Mouse (Mus musculus) midbrain, embryonic 12.5 days (tissue): Measurements from ENCODE around the gene Insyn1. TPM values are rescaled to one million over a fixed set of nuclear protein-coding genes. Genes with fewer than 3 reads are reported as not detected.
A peak's percentile ranks its signal among the peaks of the same experiment; 100 is the strongest.

ENCODE experiments used
- ATAC-seq: fragments of 200-750 bp; cut with Nextera tagmentation; 2 replicates; pipeline ENCODE4 v1.8.0; 2017; ENCODE audit warnings: low read depth, moderate TSS enrichment, moderate library complexity; ENCODE audit not compliant: low FRiP score
- H3K27ac ChIP-seq: fragments of 300-500 bp; sonication (generic); replicated peaks from 2 replicates; pipeline ENCODE4 v1.5.1; 2016; ENCODE audit warnings: mild to moderate bottlenecking
- H3K27me3 ChIP-seq: fragments of 300-500 bp; sonication (generic); 2 replicates; pipeline ENCODE4 v1.6.1; 2016; ENCODE audit warnings: mild to moderate bottlenecking
- H3K36me3 ChIP-seq: fragments of 300-500 bp; sonication (generic); 2 replicates; pipeline ENCODE4 v1.6.1; 2016
- H3K4me1 ChIP-seq: fragments of 300-500 bp; sonication (generic); 2 replicates; pipeline ENCODE4 v1.6.1; 2016
- H3K4me2 ChIP-seq: fragments of 300-500 bp; sonication (generic); replicated peaks from 2 replicates; pipeline ENCODE4 v1.6.1; 2016; ENCODE audit warnings: mild to moderate bottlenecking, moderate library complexity
- H3K4me3 ChIP-seq: fragments of 300-500 bp; sonication (generic); 2 replicates; pipeline ENCODE4 v1.5.1; 2016; ENCODE audit warnings: mild to moderate bottlenecking
- H3K9ac ChIP-seq: fragments of 300-500 bp; sonication (generic); replicated peaks from 2 replicates; pipeline ENCODE4 v1.6.1; 2016; ENCODE audit warnings: mild to moderate bottlenecking, moderate library complexity
- H3K9me3 ChIP-seq: fragments of 300-500 bp; sonication (generic); 2 replicates; pipeline ENCODE4 v1.6.1; 2016; ENCODE audit warnings: mild to moderate bottlenecking
- WGBS: fragments of 180-500 bp; shearing (Covaris S2); methylation state at CpG from one replicate; pipeline ENCODE4 v1.1.7; 2016; 5-methylcytosine and 5-hydroxymethylcytosine counted together
- polyA plus RNA-seq: library from polyadenylated mRNA; unstranded; fragments of >200 nt; fragmentation: Nextera tagmentation; extraction: Ambion mirVana; gene quantifications from 2 replicates; pipeline ENCODE4 v1.2.1, GENCODE M21; 2016

Gene Insyn1
- polyA plus RNA-seq, 1 experiment from 2014 or later, result 3.5 TPM

DNA sequence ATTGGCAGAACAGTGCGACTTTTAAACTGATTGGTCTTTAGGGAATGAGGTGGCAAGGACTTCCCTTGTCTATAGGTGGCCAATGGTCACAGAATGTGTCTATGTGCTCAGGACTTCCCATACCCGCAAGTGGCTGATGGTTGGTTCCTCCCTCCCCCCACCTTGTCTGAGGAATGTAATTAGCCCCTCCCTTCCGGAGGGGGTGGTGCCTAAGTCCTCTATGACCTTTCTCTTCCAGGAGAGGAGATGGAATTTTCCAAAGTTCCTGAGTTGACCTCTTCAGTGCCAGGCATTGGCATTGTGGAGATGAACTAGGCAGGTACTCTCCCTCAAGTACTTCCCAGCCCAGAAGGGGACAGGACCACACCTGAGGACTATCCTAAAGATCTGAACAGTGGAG lies 33.5 kb upstream of the Insyn1 start:
- Histone ChIP-seq H3K27ac (no peak overlapping the region), H3K4me2 (no peak overlapping the region), H3K4me3 (no peak overlapping the region), H3K4me1 (peaks cover 36% of the 10 kb centered on the region), H3K27me3 (peaks cover 7% of the 10 kb centered on the region; the same call in 1 of the 2 replicates), H3K9me3 (no peaks in the 10 kb centered on the region), H3K36me3 (no peaks in the 10 kb centered on the region), H3K9ac (no peak overlapping the region)
- WGBS, result 49% methylated on average over 3 of the region's 3 CpGs
- no peak for ATAC-seq

DNA sequence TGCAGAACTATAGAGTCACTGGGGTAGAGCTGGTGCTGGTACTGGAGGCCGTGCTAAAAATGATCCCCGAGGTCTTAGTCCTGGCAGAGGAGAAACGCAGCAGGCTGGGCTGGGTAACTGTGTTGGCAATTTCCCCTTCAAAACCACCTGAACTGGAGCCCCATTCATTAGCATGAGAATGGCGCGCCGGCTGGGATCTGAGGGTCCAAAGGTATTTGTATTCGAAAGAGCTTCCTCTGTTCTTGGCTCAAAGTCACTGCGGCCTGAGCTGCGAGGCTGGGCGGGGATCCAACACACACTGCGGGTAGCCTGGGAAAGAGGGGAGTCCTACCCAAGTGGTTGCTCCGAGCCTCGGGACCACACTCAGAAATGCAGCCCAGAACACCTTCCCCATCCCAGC lies 32.6 kb upstream of the Insyn1 start:
- Histone ChIP-seq H3K4me2 (peak overlapping the region; percentile 30), H3K9me3 (no peaks in the 10 kb centered on the region), H3K4me1 (peaks cover 36% of the 10 kb centered on the region), H3K9ac (no peak overlapping the region), H3K4me3 (no peak overlapping the region), H3K36me3 (no peaks in the 10 kb centered on the region), H3K27ac (peak overlapping the region; percentile 52), H3K27me3 (peaks cover 7% of the 10 kb centered on the region; the same call in 1 of the 2 replicates)
- ATAC-seq, result no peak
- 6% methylated on average over 13 of the region's 13 CpGs for WGBS

DNA sequence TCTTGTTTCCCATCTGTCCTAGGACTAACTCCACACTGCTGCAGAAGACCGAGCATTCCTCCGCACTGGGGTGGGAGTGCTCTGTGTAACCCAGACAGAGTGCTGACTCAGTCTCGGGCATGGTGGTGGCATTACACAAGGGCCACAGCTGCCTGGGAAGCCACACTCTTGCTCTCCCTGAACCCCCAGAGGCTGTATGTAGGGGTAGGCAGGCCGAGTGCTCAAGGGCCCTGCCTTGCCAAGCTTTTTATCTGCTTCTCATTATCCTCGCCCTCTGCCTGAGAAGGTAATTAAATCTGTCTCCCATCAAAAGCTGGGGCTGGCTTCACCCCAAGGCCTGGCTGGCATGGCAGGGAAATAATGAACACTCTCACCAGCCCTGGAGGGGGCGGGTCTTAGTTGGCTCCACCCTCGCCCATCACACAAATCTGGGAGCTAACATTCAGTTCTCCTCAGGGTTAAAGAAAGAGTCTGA lies 30.9 kb upstream of the Insyn1 start:
- ATAC-seq, result peak; percentile 63
- WGBS, result 64% methylated on average over 7 of the region's 7 CpGs
- H3K4me2 ChIP-seq, result no peak overlapping the region
- peaks cover 36% of the 10 kb centered on the region for H3K4me1 ChIP-seq
- peaks cover 7% of the 10 kb centered on the region; the same call in 1 of the 2 replicates for H3K27me3 ChIP-seq
- H3K9me3 ChIP-seq, result no peaks in the 10 kb centered on the region
- H3K9ac ChIP-seq, result no peak overlapping the region
- H3K36me3 ChIP-seq, result no peaks in the 10 kb centered on the region
- no peak overlapping the region for H3K4me3 ChIP-seq
- H3K27ac ChIP-seq, result no peak overlapping the region; the same call in 1 of the 2 replicates

DNA sequence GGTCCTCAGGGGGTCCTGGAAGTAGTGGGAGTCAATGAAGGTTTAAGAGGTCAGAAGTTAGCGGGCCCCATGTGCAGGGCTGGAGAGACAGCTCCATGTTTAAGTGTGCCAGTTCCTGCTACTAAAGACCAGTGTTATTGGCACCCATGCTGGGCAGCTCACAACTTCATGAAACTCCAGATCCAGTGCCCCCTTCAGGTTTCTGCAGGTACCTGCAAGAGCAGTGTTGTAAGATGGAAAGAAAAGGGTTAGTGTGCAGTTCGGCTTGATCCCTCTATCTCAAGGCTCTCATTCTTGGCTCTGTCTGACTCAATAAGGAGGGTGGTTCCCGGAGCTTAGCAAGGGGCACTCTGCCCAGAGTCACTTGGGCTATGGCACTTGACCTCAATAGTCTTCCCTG lies 30.1 kb upstream of the Insyn1 start:
- Histone ChIP-seq H3K4me2 (no peak overlapping the region), H3K9ac (no peak overlapping the region), H3K9me3 (no peaks in the 10 kb centered on the region), H3K36me3 (no peaks in the 10 kb centered on the region), H3K27ac (no peak overlapping the region), H3K4me3 (no peak overlapping the region), H3K27me3 (peaks cover 7% of the 10 kb centered on the region; the same call in 1 of the 2 replicates), H3K4me1 (peaks cover 36% of the 10 kb centered on the region)
- no peak for ATAC-seq
- 87% methylated on average over 3 of the region's 3 CpGs for WGBS

DNA sequence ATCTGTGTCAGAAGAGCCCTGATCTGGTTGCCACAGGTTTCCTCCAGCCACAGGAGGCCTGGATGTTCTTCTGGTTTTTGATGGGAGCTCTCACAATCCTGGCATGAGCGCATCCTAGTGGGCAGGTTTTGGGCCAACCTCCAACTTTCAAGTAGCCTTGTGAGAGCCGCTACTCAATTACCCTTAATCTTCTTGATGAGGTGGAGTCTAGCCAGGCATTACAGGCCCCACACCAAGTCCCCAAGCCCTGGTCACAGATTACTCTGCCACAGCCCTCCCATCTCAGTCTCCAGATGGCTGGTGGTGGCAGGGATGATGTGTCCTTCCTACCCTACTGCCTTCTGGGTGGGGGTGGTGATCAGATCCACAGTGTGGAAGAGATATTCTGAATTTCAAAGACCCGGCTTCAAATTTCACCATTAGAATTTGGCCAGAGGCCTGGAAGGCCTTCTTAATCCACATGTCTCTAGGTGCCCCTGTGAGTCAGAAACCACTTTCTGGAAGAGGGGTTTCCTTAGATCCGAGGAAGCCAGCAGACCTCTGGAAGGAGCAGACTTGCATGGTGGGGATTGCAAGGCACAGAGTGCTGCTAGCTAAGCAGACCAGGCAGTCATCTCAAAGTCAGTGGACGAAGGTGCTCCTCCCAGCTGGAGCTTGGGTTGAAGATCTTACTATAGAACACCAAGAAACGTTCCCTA lies 29.4 kb upstream of the Insyn1 start:
- Histone ChIP-seq H3K9me3 (no peaks in the 10 kb centered on the region), H3K27me3 (peaks cover 7% of the 10 kb centered on the region; the same call in 1 of the 2 replicates), H3K4me2 (no peak overlapping the region), H3K4me1 (peaks cover 36% of the 10 kb centered on the region), H3K36me3 (no peaks in the 10 kb centered on the region), H3K27ac (no peak overlapping the region), H3K9ac (no peak overlapping the region), H3K4me3 (no peak overlapping the region)
- WGBS, result 79% methylated on average over 6 of the region's 6 CpGs
- no peak for ATAC-seq

DNA sequence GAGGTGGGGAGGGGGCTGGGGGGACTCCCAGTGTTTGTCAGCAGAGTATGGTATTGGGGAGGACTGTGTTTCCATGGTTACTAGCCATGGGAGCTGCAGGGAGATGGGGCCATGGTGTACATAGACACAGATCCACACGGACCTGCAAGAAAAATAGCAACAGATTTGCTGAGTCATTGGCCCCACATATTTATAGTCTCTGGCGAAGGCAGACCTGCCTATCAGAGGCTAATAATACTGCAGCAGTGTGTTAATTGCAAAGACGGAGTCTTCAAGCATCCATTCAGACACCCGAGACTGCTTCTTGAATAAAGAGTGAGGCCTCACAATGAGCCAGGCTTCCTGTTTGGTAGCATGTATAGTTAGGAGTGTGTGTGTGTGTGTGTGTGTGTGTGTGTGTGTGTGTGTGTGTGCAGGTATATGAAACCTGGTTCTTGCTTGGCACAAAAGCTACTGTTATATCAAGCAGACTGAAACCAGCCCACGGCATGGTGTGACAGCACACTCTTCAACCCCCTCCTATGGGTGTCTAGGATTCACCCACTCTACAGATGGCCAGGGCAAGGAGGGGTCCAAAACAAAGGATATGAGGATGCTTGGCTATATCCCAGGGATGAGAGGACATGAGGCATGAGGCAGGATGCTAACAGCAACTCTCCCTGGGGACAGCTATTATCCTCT lies 20.9 kb upstream of the Insyn1 start:
- H3K9ac ChIP-seq, result no peak overlapping the region
- no peaks in the 10 kb centered on the region; the same call in 1 of the 2 replicates for H3K27me3 ChIP-seq
- WGBS, result 75% methylated on average over 5 of the region's 5 CpGs
- H3K27ac ChIP-seq, result no peak overlapping the region
- no peaks in the 10 kb centered on the region for H3K36me3 ChIP-seq
- H3K4me3 ChIP-seq, result no peak overlapping the region
- no peaks in the 10 kb centered on the region for H3K9me3 ChIP-seq
- no peak overlapping the region for H3K4me2 ChIP-seq
- ATAC-seq, result no peak
- H3K4me1 ChIP-seq, result peaks cover 9% of the 10 kb centered on the region

DNA sequence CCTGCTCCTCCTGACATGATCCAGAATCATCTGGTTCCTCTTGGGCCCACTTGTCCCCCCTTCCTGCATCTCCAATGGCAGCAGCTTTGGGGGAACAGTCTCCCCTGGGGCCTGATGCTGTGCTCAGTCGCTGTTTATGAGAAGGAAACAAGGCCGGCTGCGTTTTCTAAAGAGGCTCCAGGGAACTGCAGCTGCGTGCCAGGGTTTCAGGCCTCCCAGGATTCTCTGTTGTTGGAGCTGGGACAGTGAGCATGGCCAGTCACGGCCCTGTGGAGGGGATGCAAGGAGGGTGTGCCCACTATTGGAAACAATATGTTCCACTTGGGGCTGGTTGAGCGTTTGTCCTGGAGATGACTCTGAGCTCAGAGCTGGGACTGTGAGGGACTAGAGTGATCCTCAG lies 17.9 kb upstream of the Insyn1 start:
- no peak overlapping the region for H3K9ac ChIP-seq
- 49% methylated on average over 6 of the region's 6 CpGs for WGBS
- no peak overlapping the region for H3K4me2 ChIP-seq
- no peaks in the 10 kb centered on the region for H3K9me3 ChIP-seq
- H3K27ac ChIP-seq, result no peak overlapping the region
- no peaks in the 10 kb centered on the region; the same call in 1 of the 2 replicates for H3K27me3 ChIP-seq
- no peak for ATAC-seq
- no peaks in the 10 kb centered on the region for H3K36me3 ChIP-seq
- no peak overlapping the region for H3K4me3 ChIP-seq
- peaks cover 15% of the 10 kb centered on the region for H3K4me1 ChIP-seq

DNA sequence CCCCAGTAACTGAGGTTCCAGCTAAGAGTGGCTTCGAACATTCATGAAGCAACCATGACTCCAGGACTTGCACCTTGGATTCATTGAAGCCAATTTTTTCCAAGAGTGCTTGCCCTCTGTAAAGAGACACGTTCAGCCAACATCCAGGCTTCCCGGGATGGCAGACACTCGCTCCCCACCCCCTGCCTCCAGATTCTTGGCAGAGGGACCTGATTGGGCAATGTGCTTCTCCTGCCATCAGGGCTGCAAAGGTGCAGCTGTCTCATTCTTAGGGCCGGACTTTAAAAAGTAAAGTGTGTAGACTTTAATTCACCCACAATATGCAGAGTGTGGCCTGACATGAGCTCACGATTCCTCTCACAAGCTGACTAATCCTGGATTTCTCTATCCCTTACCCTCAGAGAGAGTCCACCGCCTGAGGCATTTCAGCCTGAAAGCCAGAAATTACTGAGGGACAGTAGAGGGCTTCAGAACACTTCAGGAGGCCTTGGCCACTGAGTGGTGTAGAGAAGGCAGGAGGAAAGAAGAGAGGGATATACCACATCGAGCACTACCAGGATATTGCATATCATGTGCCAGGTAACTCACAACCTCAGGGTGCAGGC lies 15.1 kb upstream of the Insyn1 start:
- Histone ChIP-seq H3K4me2 (no peak overlapping the region), H3K4me3 (no peak overlapping the region), H3K9ac (no peak overlapping the region), H3K27me3 (peaks cover 7% of the 10 kb centered on the region), H3K4me1 (0 out of 2 replicates have a peak, but pooled peaks cover 10% of the 10 kb centered on the region), H3K27ac (no peak overlapping the region), H3K36me3 (no peaks in the 10 kb centered on the region), H3K9me3 (no peaks in the 10 kb centered on the region)
- ATAC-seq, result no peak
- WGBS, result 82% methylated on average over 8 of the region's 8 CpGs

DNA sequence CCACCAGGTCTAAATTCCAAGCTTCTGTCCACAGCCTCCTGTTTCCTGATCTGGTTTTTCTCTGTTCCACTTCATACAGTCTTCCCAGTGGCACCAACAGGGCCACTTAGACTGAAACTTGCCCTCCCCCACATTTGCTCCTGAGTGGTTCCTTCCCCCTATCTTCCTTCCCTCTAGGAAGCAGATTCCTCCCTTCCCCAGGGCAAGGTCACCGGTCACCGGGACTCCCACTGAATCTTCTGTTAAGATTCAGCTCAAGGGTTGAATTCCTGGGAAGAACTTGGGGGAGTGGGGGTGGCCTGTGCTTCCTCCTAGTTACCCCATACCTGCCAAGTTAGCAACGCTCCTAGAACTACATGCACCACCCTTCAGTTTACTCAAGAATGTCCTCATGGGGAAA lies 1.3 kb upstream of the Insyn1 start:
- WGBS, result 23% methylated on average over 3 of the region's 3 CpGs
- H3K27ac ChIP-seq, result no peak overlapping the region
- H3K9me3 ChIP-seq, result no peaks in the 10 kb centered on the region
- H3K4me1 ChIP-seq, result peaks cover 17% of the 10 kb centered on the region
- H3K4me2 ChIP-seq, result no peak overlapping the region
- no peak overlapping the region for H3K4me3 ChIP-seq
- ATAC-seq, result no peak
- H3K36me3 ChIP-seq, result no peaks in the 10 kb centered on the region
- peaks cover 64% of the 10 kb centered on the region for H3K27me3 ChIP-seq
- no peak overlapping the region for H3K9ac ChIP-seq

DNA sequence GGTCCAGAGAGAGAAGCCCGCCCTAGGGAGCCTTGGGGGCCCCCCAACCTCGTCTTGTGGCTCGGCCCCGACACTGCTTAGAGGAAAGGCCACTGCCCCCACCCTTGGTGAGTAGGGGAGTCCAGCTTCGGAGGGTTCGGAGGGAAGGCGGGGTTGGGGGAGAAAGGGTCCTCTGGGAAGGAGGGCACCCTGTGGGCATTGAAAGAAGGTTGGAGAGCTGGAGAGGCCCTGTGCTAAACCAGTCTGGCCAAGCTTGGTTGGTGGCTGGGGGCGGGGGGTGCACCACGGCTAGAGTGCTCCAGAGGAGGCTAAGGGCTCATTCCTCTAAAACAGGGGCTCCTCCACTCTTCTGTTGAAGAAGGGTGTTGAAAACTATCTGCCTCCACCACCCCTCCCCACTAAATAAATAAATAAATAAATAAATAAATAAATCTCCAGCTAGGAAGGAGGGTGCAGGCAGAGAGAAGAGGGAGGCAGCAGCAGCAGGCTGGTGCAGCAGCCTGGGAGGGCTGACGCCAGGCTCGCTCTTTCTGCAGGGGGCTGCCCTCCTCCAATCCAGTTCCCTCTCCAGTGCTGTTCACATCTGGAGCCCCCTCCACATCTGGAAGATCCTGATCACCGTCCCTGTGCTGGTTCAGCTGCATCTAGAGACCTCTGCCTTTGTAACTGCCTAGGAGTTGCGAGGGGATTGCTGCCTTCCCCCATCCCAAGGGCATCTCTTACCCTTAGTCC lies 896 bp downstream of the Insyn1 start:
- H3K9ac ChIP-seq, result peak overlapping the region; percentile 82
- H3K9me3 ChIP-seq, result no peaks in the 10 kb centered on the region
- H3K4me1 ChIP-seq, result peaks cover 17% of the 10 kb centered on the region
- peaks cover 57% of the 10 kb centered on the region for H3K27me3 ChIP-seq
- WGBS, result 4% methylated on average over 13 of the region's 13 CpGs
- peak overlapping the region; percentile 71 for H3K4me3 ChIP-seq
- peak; percentile 36 for ATAC-seq
- H3K4me2 ChIP-seq, result peak overlapping the region; percentile 98
- no peaks in the 10 kb centered on the region for H3K36me3 ChIP-seq
- H3K27ac ChIP-seq, result no peak overlapping the region

DNA sequence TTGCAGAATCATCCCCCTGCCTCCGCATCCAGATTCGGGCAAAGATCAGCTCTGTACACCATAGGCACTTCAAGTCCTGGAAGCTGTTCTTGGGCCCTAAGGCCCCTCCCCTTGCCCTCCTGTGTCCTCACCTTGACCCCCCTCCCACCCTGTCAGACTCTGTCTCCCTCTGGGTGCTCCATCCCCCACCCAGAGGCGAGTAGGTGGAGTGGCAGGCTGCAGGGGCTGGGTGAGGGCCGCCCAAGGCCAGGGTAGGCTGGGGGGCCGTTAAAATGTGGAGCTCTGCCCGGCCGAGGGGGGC lies 1.4 kb downstream of the Insyn1 start:
- Histone ChIP-seq H3K36me3 (no peaks in the 10 kb centered on the region), H3K27me3 (peaks cover 54% of the 10 kb centered on the region), H3K4me1 (peaks cover 17% of the 10 kb centered on the region), H3K9me3 (no peaks in the 10 kb centered on the region), H3K4me3 (peak overlapping the region; percentile 71), H3K4me2 (peak overlapping the region; percentile 98), H3K9ac (peak overlapping the region; percentile 82), H3K27ac (no peak overlapping the region)
- ATAC-seq, result no peak
- 7% methylated on average over 7 of the region's 7 CpGs for WGBS

DNA sequence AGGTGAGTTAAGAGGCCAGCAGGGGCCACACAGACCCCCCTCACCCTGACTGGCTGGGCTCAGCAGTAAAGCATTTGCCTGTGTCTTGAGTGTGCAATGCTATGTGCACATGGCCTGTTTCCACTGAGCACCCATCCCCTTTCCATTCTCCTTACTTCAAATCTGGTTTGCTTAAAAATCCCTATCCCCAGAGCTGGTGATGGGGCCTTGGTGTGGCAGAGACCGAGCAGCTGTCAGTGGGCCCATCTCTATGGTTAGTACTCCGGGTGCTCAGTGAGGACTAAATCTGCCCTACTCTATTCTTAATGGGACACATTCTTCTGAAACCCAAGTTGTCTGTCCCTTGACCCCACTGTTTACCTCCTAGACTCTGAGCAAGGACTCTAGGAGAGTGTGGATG lies 2.0 kb downstream of the Insyn1 start:
- Histone ChIP-seq H3K27me3 (peaks cover 54% of the 10 kb centered on the region), H3K9me3 (no peaks in the 10 kb centered on the region), H3K27ac (no peak overlapping the region), H3K4me3 (no peak overlapping the region), H3K9ac (no peak overlapping the region), H3K4me1 (peaks cover 17% of the 10 kb centered on the region), H3K36me3 (no peaks in the 10 kb centered on the region), H3K4me2 (peak overlapping the region; percentile 98)
- WGBS, result 63% methylated on average over 2 of the region's 2 CpGs
- no peak for ATAC-seq
